In genomic region chr2:102383069-102383834, GRCm38 (mm10) we compare ENCODE assay signal across 13 mouse cellular contexts. TPM values are rescaled to one million over a fixed set of nuclear protein-coding genes. Genes with fewer than 3 reads are reported as not detected.
DNase-seq lines count a peak whose midpoint lies in the region; ATAC-seq and TF ChIP-seq lines count a peak whose summit lies in the region.
"Had no signal": no experiment of that assay in that cellular context is flagged by ENCODE, and none has a peak within 500 bp of the region (broad histone marks: within the 10 kb centered on the region; RNA-seq: fewer than 3 reads in every experiment).

No protein-coding gene starts in this region.

- H3K9ac ChIP-seq in liver, adult 2 months (ENCODE audit: low read depth, low read length): no peak overlapping the region
- no peak overlapping the region for H3K9ac ChIP-seq in liver, embryonic 11.5 days (ENCODE audit: low read depth, low read length)
- 0 out of 2 replicates have a peak overlapping the region, but pooled peaks have one; percentile 5 for H3K9ac ChIP-seq in midbrain, embryonic 14.5 days (replicated peaks; ENCODE audit: low read length)
- H3K9ac ChIP-seq: lung, embryonic 14.5 days had no signal

- no peaks in the 10 kb centered on the region for H3K36me3 ChIP-seq in liver, adult 2 months (ENCODE audit: control insufficient read depth, insufficient read depth, low read length)
- no peaks in the 10 kb centered on the region; the same call in 1 of the 2 replicates for H3K36me3 ChIP-seq in liver, embryonic 11.5 days (ENCODE audit: control insufficient read depth, insufficient read depth, low read length)
- H3K36me3 ChIP-seq in midbrain, embryonic 14.5 days (ENCODE audit: control insufficient read depth, insufficient read depth, low read length): no peaks in the 10 kb centered on the region

- H3K4me1 ChIP-seq in liver, adult 2 months (ENCODE audit: control insufficient read depth, insufficient read depth, low read length): peaks cover 18% of the 10 kb centered on the region
- 0 out of 2 replicates have a peak, but pooled peaks cover 5% of the 10 kb centered on the region for H3K4me1 ChIP-seq in liver, embryonic 11.5 days (replicated peaks; ENCODE audit: control insufficient read depth, insufficient read depth, low read length)
- peaks cover 11% of the 10 kb centered on the region for H3K4me1 ChIP-seq in midbrain, embryonic 14.5 days (ENCODE audit: control insufficient read depth, insufficient read depth, low read length)

- no peaks in the 10 kb centered on the region for H3K9me3 ChIP-seq in liver, embryonic 11.5 days (ENCODE audit: control insufficient read depth, low read length)
- no peaks in the 10 kb centered on the region for H3K9me3 ChIP-seq in midbrain, embryonic 14.5 days (ENCODE audit: control insufficient read depth, low read length)

- no peak overlapping the region for H3K4me3 ChIP-seq in gastrocnemius, adult 2 months
- no peak overlapping the region for H3K4me3 ChIP-seq in liver, adult 2 months (ENCODE audit: insufficient read depth, low read depth, low read length)
- no peak overlapping the region for H3K4me3 ChIP-seq in liver, embryonic 11.5 days (ENCODE audit: low read depth, low read length)
- H3K4me3 ChIP-seq in midbrain, embryonic 14.5 days (replicated peaks; ENCODE audit: low read depth, low read length): no peak overlapping the region

- 80% methylated on average over 3 of the region's 3 CpGs for WGBS in liver, adult 2 months
- 75% methylated on average over 3 of the region's 3 CpGs for WGBS in liver, embryonic 11.5 days
- 41% methylated on average over 3 of the region's 3 CpGs for WGBS in midbrain, embryonic 14.5 days

- DNase-seq in gastrocnemius, adult 2 months: no peak
- DNase-seq in gastrocnemius, adult 8-10 months (ENCODE audit: low spot score in 2 of 2): no peak
- peak; percentile 47 for DNase-seq in liver, adult 2 months (ENCODE audit: extremely low read depth, low read depth, low spot score)
- DNase-seq in liver, embryonic 11.5 days (ENCODE audit: low spot score): no peak
- peak; percentile 39 for DNase-seq in brain, adult 2 months (ENCODE audit: low read depth, low spot score)
- DNase-seq in midbrain, embryonic 14.5 days: no peak
- no peak for DNase-seq in testis, postnatal 10 days (ENCODE audit: low spot score)
- DNase-seq: kidney, postnatal 4 days; lung, embryonic 14.5 days; spleen, adult 18-20 months had no signal

- H3K27me3 ChIP-seq in liver, adult 2 months (ENCODE audit: control insufficient read depth, insufficient read depth, low read length): no peaks in the 10 kb centered on the region
- H3K27me3 ChIP-seq in liver, embryonic 11.5 days (replicated peaks; ENCODE audit: control insufficient read depth, insufficient read depth, low read length): no peaks in the 10 kb centered on the region
- no peaks in the 10 kb centered on the region for H3K27me3 ChIP-seq in midbrain, embryonic 14.5 days (ENCODE audit: control insufficient read depth, insufficient read depth, low read length)
- H3K27me3 ChIP-seq: Patski had no signal

- TF ChIP-seq CTCF in gastrocnemius, adult 2 months (IDR thresholded peaks at IDR 0.05): no peak
- no peak for TF ChIP-seq CTCF in liver, adult 2 months (IDR thresholded peaks at IDR 0.05; ENCODE audit: low read depth, low read length)

- no peak overlapping the region for H3K4me2 ChIP-seq in liver, embryonic 11.5 days
- H3K4me2 ChIP-seq in midbrain, embryonic 14.5 days (ENCODE audit: low read length): no peak overlapping the region
- H3K4me2 ChIP-seq: lung, embryonic 14.5 days had no signal

- peaks cover 13% of the 10 kb centered on the region; the same call in 1 of the 2 replicates for H3K79me2 ChIP-seq in liver, adult 2 months (ENCODE audit: control insufficient read depth, insufficient read depth, low read length)

- H3K27ac ChIP-seq in gastrocnemius, adult 2 months: peak overlapping the region; percentile 57; the same call in 1 of the 2 replicates
- H3K27ac ChIP-seq in liver, adult 2 months (replicated peaks; ENCODE audit: insufficient read depth, low read depth, low read length): no peak overlapping the region
- H3K27ac ChIP-seq in liver, embryonic 11.5 days (ENCODE audit: low read depth, low read length): no peak overlapping the region
- peak overlapping the region; percentile 14; the same call in 1 of the 2 replicates for H3K27ac ChIP-seq in midbrain, embryonic 14.5 days (replicated peaks; ENCODE audit: low read depth, low read length)

- no peak for ATAC-seq in liver, embryonic 11.5 days (replicated peaks; ENCODE audit: low FRiP score)
- ATAC-seq in midbrain, embryonic 14.5 days (ENCODE audit: low FRiP score, low TSS enrichment): no peak
- ATAC-seq in inflammation-experienced regulatory T-cells, adult 6 months: no peak
- ATAC-seq: intestine, embryonic 16.5 days; Patski had no signal

- intact Hi-C loops in gastrocnemius, adult 2 months (cut with DNase I): no loop called here

- TF ChIP-seq POLR2A in liver, adult 2 months (IDR thresholded peaks at IDR 0.05; ENCODE audit: extremely low read depth, insufficient read depth, low read length): no peak

RNA-seq across cellular contexts. Expression of gene Trim44, which starts 24.4 kb away (rescaled TPM):
- total RNA-seq in gastrocnemius, adult 2 months (2021): 10 to 100 TPM; 15.9 to 17.1 TPM
- 10 to 100 TPM; 11.9 to 16.5 (median 14.8) TPM for total RNA-seq in gastrocnemius, adult 8-10 months (2022)
- total RNA-seq in liver, adult 2 months (2014; rRNA removed): 13.3 and 14.8 TPM in 2 replicates
- polyA plus RNA-seq in liver, adult 2 months (2012; rRNA removed): 10.8 and 11.5 TPM in 2 replicates
- polyA plus RNA-seq in liver, embryonic 11.5 days (2014; fragmentation: Nextera tagmentation; extraction: Ambion mirVana): 21.8 and 23.1 TPM in 2 replicates
- 58.7 and 71.7 TPM in 2 replicates for polyA plus RNA-seq in midbrain, embryonic 14.5 days (2014; fragmentation: Nextera tagmentation; extraction: Ambion mirVana)
- polyA plus RNA-seq in inflammation-experienced regulatory T-cells, adult 6 months (2017; shearing (Covaris generic)): 1 to 10 TPM; 3.6 to 9.9 (median 9.3) TPM

Comparison
In these comparisons a context has a peak if more than half of its experiments do, and no peak if none do; other contexts are left out.
1. DNase-seq: peak in liver, adult 2 months (single experiment) and brain, adult 2 months (single experiment); none in gastrocnemius, adult 2 months (single experiment), gastrocnemius, adult 8-10 months (0 of 2), liver, embryonic 11.5 days (single experiment), midbrain, embryonic 14.5 days (single experiment) and testis, postnatal 10 days (single experiment).
2. H3K27ac ChIP-seq: peak in gastrocnemius, adult 2 months (single experiment) and midbrain, embryonic 14.5 days (single experiment); none in liver, adult 2 months (single experiment) and liver, embryonic 11.5 days (single experiment).